Mouse (Mus musculus) gastrocnemius, postnatal 4 days (tissue): ENCODE data around the gene Aldh1a2. TPM values are rescaled to one million over a fixed set of nuclear protein-coding genes. Genes with fewer than 3 reads are reported as not detected.

Experiments used
- total RNA-seq, 2 experiments: library from RNA; stranded (reverse); gene quantifications; 2 replicates each; pipeline ENCODE4 v1.2.3; 2021

The Aldh1a2 gene
- total RNA-seq, 2 experiments from 2014 or later: 28.0 to 31.1 TPM

Other genes with a start within 250 kb of the Aldh1a2 start
- under 1 TPM in 1 of 2 experiments, not detected in 1; 0.86 TPM for gene Aqp9, start 47.1 kb upstream of the Aldh1a2 start, total RNA-seq